Mouse (Mus musculus): ENCODE measurements around the gene Foxc2. TPM values are rescaled to one million over a fixed set of nuclear protein-coding genes. Genes with fewer than 3 reads are reported as not detected.

Gene Foxc2
- polyA plus RNA-seq, 1 experiment from 2014 or later, result 1.7 TPM

DNA sequence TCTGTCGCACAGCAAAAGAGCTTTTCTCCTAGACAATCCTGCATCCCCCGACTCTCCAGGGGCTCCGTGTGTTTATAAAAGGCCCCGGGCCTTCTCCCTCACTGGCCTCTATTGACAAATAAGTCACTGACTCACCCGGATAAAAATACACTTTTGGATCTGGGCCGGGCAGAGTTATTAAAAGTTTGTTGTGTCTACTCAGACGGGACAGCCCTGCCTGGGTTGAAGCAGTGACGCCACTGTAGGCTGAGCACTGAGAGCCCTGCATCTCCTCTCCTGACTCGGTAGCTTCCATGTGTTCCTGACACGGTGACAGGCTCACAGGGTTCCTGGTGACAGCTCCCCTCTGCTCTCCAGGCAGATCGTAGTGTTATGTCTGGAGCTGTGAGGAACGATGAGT, 36.4 kb downstream of the Foxc2 start:
- H3K4me3 ChIP-seq (replicated peaks; ENCODE audit: low read length), result no peak overlapping the region
- no peaks in the 10 kb centered on the region for H3K27me3 ChIP-seq (replicated peaks; ENCODE audit: control insufficient read depth, insufficient read depth, low read length)
- no peak overlapping the region for H3K27ac ChIP-seq (ENCODE audit: low read length)
- H3K9me3 ChIP-seq (ENCODE audit: control insufficient read depth, low read length), result no peaks in the 10 kb centered on the region
- H3K9ac ChIP-seq (replicated peaks; ENCODE audit: low read depth, low read length), result no peak overlapping the region
- WGBS, result 69% methylated on average over 12 of the region's 12 CpGs
- H3K36me3 ChIP-seq (ENCODE audit: control insufficient read depth, insufficient read depth), result no peaks in the 10 kb centered on the region
- ATAC-seq, result no peak
- H3K4me1 ChIP-seq (replicated peaks; ENCODE audit: control insufficient read depth, insufficient read depth, low read length), result no peaks in the 10 kb centered on the region
- no peak overlapping the region for H3K4me2 ChIP-seq (ENCODE audit: low read length)

- Histone ChIP-seq H3K4me3 (replicated peaks; ENCODE audit: low read length) (no peak overlapping the region), H3K4me2 (ENCODE audit: low read length) (no peak overlapping the region), H3K9me3 (ENCODE audit: control insufficient read depth, low read length) (no peaks in the 10 kb centered on the region), H3K27ac (ENCODE audit: low read length) (no peak overlapping the region), H3K27me3 (replicated peaks; ENCODE audit: control insufficient read depth, insufficient read depth, low read length) (no peaks in the 10 kb centered on the region), H3K4me1 (replicated peaks; ENCODE audit: control insufficient read depth, insufficient read depth, low read length) (no peaks in the 10 kb centered on the region), H3K9ac (replicated peaks; ENCODE audit: low read depth, low read length) (no peak overlapping the region), H3K36me3 (ENCODE audit: control insufficient read depth, insufficient read depth) (no peaks in the 10 kb centered on the region)
- no peak for ATAC-seq
- 92% methylated on average over 7 of the region's 7 CpGs for WGBS
Measured at GRCm38 (mm10) chr8:121156990-121157491, 41.1 kb downstream of the Foxc2 start.

DNA sequence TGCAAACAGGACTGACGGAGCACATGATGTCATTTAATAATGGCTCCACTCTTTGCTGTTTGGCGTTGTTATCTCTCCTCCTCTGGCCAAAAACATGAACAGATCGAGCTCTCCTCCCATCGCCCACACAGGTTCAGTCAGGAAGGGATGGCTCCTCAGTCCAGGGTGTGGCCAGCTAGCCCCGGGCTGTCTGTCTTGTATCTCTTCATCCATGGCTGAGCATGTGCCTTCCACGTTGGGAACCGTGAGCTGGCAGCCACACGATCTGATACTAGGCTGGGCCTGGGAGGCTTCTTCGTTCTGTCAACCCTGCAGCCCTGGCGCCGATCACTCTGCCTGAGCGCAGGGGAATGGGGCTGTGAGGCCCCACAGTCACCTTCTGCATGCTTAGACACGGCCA, 42.8 kb downstream of the Foxc2 start:
- WGBS, result 84% methylated on average over 13 of the region's 13 CpGs
- H3K4me1 ChIP-seq (replicated peaks; ENCODE audit: control insufficient read depth, insufficient read depth, low read length), result no peaks in the 10 kb centered on the region
- H3K4me3 ChIP-seq (replicated peaks; ENCODE audit: low read length), result no peak overlapping the region
- H3K27me3 ChIP-seq (replicated peaks; ENCODE audit: control insufficient read depth, insufficient read depth, low read length), result no peaks in the 10 kb centered on the region
- H3K36me3 ChIP-seq (ENCODE audit: control insufficient read depth, insufficient read depth), result no peaks in the 10 kb centered on the region
- no peak overlapping the region for H3K9ac ChIP-seq (replicated peaks; ENCODE audit: low read depth, low read length)
- H3K4me2 ChIP-seq (ENCODE audit: low read length), result no peak overlapping the region
- no peaks in the 10 kb centered on the region for H3K9me3 ChIP-seq (ENCODE audit: control insufficient read depth, low read length)
- ATAC-seq, result no peak
- no peak overlapping the region for H3K27ac ChIP-seq (ENCODE audit: low read length)

GRCm38 (mm10) chr8:121161437-121161836, 45.5 kb downstream of the Foxc2 start:
- WGBS, result 91% methylated on average over 5 of the region's 5 CpGs
- no peaks in the 10 kb centered on the region for H3K9me3 ChIP-seq (ENCODE audit: control insufficient read depth, low read length)
- H3K4me1 ChIP-seq (replicated peaks; ENCODE audit: control insufficient read depth, insufficient read depth, low read length), result 0 out of 2 replicates have a peak, but pooled peaks cover 3% of the 10 kb centered on the region
- no peaks in the 10 kb centered on the region for H3K27me3 ChIP-seq (replicated peaks; ENCODE audit: control insufficient read depth, insufficient read depth, low read length)
- H3K4me3 ChIP-seq (replicated peaks; ENCODE audit: low read length), result no peak overlapping the region
- no peak for ATAC-seq
- no peak overlapping the region for H3K27ac ChIP-seq (ENCODE audit: low read length)
- H3K4me2 ChIP-seq (ENCODE audit: low read length), result no peak overlapping the region
- H3K36me3 ChIP-seq (ENCODE audit: control insufficient read depth, insufficient read depth), result no peaks in the 10 kb centered on the region
- H3K9ac ChIP-seq (replicated peaks; ENCODE audit: low read depth, low read length), result no peak overlapping the region

DNA sequence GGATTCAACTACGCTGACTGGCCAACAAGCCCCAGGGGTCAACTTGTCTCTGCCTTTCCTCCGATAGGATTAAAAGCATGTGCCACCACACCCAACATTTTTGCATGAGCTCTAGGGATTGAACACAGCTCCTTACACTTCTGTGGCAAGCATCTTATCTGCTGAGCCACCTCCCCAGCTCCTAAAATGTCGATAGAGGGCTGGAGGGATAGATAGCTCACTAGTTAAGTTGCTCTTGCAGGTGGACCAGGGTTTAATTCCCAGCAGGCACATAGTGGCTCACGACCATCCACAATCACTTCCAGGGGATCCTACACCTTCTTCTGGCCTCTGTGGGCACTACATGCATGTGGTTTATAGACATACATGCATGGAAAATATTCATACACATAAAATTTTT, 46.4 kb downstream of the Foxc2 start:
- H3K9ac ChIP-seq (replicated peaks; ENCODE audit: low read depth, low read length), result no peak overlapping the region
- H3K27me3 ChIP-seq (replicated peaks; ENCODE audit: control insufficient read depth, insufficient read depth, low read length), result no peaks in the 10 kb centered on the region
- ATAC-seq, result no peak
- no peak overlapping the region for H3K27ac ChIP-seq (ENCODE audit: low read length)
- 80% methylated on average over 4 of the region's 4 CpGs for WGBS
- H3K4me3 ChIP-seq (replicated peaks; ENCODE audit: low read length), result no peak overlapping the region
- no peaks in the 10 kb centered on the region for H3K36me3 ChIP-seq (ENCODE audit: control insufficient read depth, insufficient read depth)
- H3K9me3 ChIP-seq (ENCODE audit: control insufficient read depth, low read length), result no peaks in the 10 kb centered on the region
- H3K4me2 ChIP-seq (ENCODE audit: low read length), result no peak overlapping the region
- H3K4me1 ChIP-seq (replicated peaks; ENCODE audit: control insufficient read depth, insufficient read depth, low read length), result 0 out of 2 replicates have a peak, but pooled peaks cover 3% of the 10 kb centered on the region

GRCm38 (mm10) chr8:121162906-121163695, 47.1 kb downstream of the Foxc2 start:
- ATAC-seq, result no peak
- no peaks in the 10 kb centered on the region for H3K36me3 ChIP-seq (ENCODE audit: control insufficient read depth, insufficient read depth)
- no peak overlapping the region for H3K9ac ChIP-seq (replicated peaks; ENCODE audit: low read depth, low read length)
- H3K27ac ChIP-seq (ENCODE audit: low read length), result no peak overlapping the region
- no peaks in the 10 kb centered on the region for H3K27me3 ChIP-seq (replicated peaks; ENCODE audit: control insufficient read depth, insufficient read depth, low read length)
- 73% methylated on average over 11 of the region's 11 CpGs for WGBS
- H3K9me3 ChIP-seq (ENCODE audit: control insufficient read depth, low read length), result no peaks in the 10 kb centered on the region
- H3K4me2 ChIP-seq (ENCODE audit: low read length), result no peak overlapping the region
- H3K4me3 ChIP-seq (replicated peaks; ENCODE audit: low read length), result no peak overlapping the region
- 0 out of 2 replicates have a peak, but pooled peaks cover 3% of the 10 kb centered on the region for H3K4me1 ChIP-seq (replicated peaks; ENCODE audit: control insufficient read depth, insufficient read depth, low read length)

GRCm38 (mm10) chr8:121164017-121164469, 48.1 kb downstream of the Foxc2 start:
- Histone ChIP-seq H3K4me2 (ENCODE audit: low read length) (no peak overlapping the region), H3K27ac (ENCODE audit: low read length) (no peak overlapping the region), H3K4me3 (replicated peaks; ENCODE audit: low read length) (no peak overlapping the region), H3K4me1 (replicated peaks; ENCODE audit: control insufficient read depth, insufficient read depth, low read length) (0 out of 2 replicates have a peak, but pooled peaks cover 3% of the 10 kb centered on the region), H3K27me3 (replicated peaks; ENCODE audit: control insufficient read depth, insufficient read depth, low read length) (no peaks in the 10 kb centered on the region), H3K9me3 (ENCODE audit: control insufficient read depth, low read length) (no peaks in the 10 kb centered on the region), H3K9ac (replicated peaks; ENCODE audit: low read depth, low read length) (no peak overlapping the region), H3K36me3 (ENCODE audit: control insufficient read depth, insufficient read depth) (no peaks in the 10 kb centered on the region)
- ATAC-seq, result no peak
- 45% methylated on average over 8 of the region's 8 CpGs for WGBS

GRCm38 (mm10) chr8:121168033-121168432, 52.1 kb downstream of the Foxc2 start:
- H3K4me1 ChIP-seq (replicated peaks; ENCODE audit: control insufficient read depth, insufficient read depth, low read length), result 0 out of 2 replicates have a peak, but pooled peaks cover 3% of the 10 kb centered on the region
- H3K4me3 ChIP-seq (replicated peaks; ENCODE audit: low read length), result no peak overlapping the region
- ATAC-seq, result no peak
- H3K4me2 ChIP-seq (ENCODE audit: low read length), result no peak overlapping the region
- no peak overlapping the region for H3K27ac ChIP-seq (ENCODE audit: low read length)
- 78% methylated on average over 5 of the region's 5 CpGs for WGBS
- H3K36me3 ChIP-seq (ENCODE audit: control insufficient read depth, insufficient read depth), result no peaks in the 10 kb centered on the region
- no peaks in the 10 kb centered on the region for H3K9me3 ChIP-seq (ENCODE audit: control insufficient read depth, low read length)
- H3K27me3 ChIP-seq (replicated peaks; ENCODE audit: control insufficient read depth, insufficient read depth, low read length), result no peaks in the 10 kb centered on the region
- no peak overlapping the region for H3K9ac ChIP-seq (replicated peaks; ENCODE audit: low read depth, low read length)
